Mouse (Mus musculus): ENCODE data around the gene Kcnab3. TPM values are rescaled to one million over a fixed set of nuclear protein-coding genes. Genes with fewer than 3 reads are reported as not detected.

Gene Kcnab3
- under 1 TPM; 0.31 to 0.42 TPM for total RNA-seq (2023)

GRCm38 (mm10) chr11:69325628-69326407 lies at the start of gene Kcnab3:
Gene Kcnab3, plus strand, starts transcription at chr11:69326258.

GRCm38 (mm10) chr11:69323667-69324111 lies 2.4 kb upstream of the Kcnab3 start, which contains the start of the genes Cntrob and Trappc1:
Gene Cntrob, minus strand, starts transcription at chr11:69323775.
Gene Trappc1, plus strand, starts transcription at chr11:69323980.

GRCm38 (mm10) chr11:69340161-69341131 lies 14.4 kb downstream of the Kcnab3 start, which contains the start of gene Rnf227:
Gene Rnf227, plus strand, starts transcription at chr11:69340461.

GRCm38 (mm10) chr11:69369215-69369989 lies 43.3 kb downstream of the Kcnab3 start, which contains the start of gene Chd3:
Gene Chd3, minus strand, starts transcription at chr11:69369406.

Other genes starting within 250 kb of the Kcnab3 start
- gene Vamp2, start 237.8 kb upstream of the Kcnab3 start, total RNA-seq (2023): 100 to 1,000 TPM; 228 to 249 TPM
- 100 to 1,000 TPM; 205 to 241 TPM for gene Per1, start 231.0 kb upstream of the Kcnab3 start, total RNA-seq (2023)
- not detected for gene Hes7, start 205.9 kb upstream of the Kcnab3 start, total RNA-seq (2023)
- gene 9130213A22Rik, start 203.7 kb upstream of the Kcnab3 start, total RNA-seq (2023): not detected
- gene Aloxe3, start 200.4 kb upstream of the Kcnab3 start, total RNA-seq (2023): under 1 TPM in 1 of 2 experiments, not detected in 1; 0.09 TPM
- gene Alox12b, start 169.3 kb upstream of the Kcnab3 start, total RNA-seq (2023): not detected
- under 1 TPM; 0.11 to 0.28 TPM for gene Alox8, start 128.4 kb upstream of the Kcnab3 start, total RNA-seq (2023)
- gene Gucy2e, start 89.2 kb upstream of the Kcnab3 start, total RNA-seq (2023): not detected
- 10 to 100 TPM; 12.5 to 15.6 TPM for gene Cntrob, start 2.5 kb upstream of the Kcnab3 start, total RNA-seq (2023)
- 10 to 100 TPM; 44.7 to 46.6 TPM for gene Trappc1, start 2.3 kb upstream of the Kcnab3 start, total RNA-seq (2023)
- 1 to 10 TPM in 1 of 2 experiments, under 1 TPM in 1; 0.75 to 1.1 TPM for gene Rnf227, start 14.2 kb downstream of the Kcnab3 start, total RNA-seq (2023)
- 10 to 100 TPM; 12.7 to 16.7 TPM for gene Chd3, start 43.1 kb downstream of the Kcnab3 start, total RNA-seq (2023)
- 10 to 100 TPM; 47.3 to 48.0 TPM for gene Naa38, start 69.2 kb downstream of the Kcnab3 start, total RNA-seq (2023)
- 10 to 100 TPM; 23.5 to 27.2 TPM for gene Cyb5d1, start 69.4 kb downstream of the Kcnab3 start, total RNA-seq (2023)
- 10 to 100 TPM in 1 of 2 experiments, 1 to 10 TPM in 1; 9.2 to 11.9 TPM for gene Tmem88, start 72.0 kb downstream of the Kcnab3 start, total RNA-seq (2023)
- gene Kdm6b, start 87.4 kb downstream of the Kcnab3 start, total RNA-seq (2023): 100 to 1,000 TPM; 148 to 175 TPM
- 1 to 10 TPM; 9.6 to 9.8 TPM for gene Dnah2, start 222.9 kb downstream of the Kcnab3 start, total RNA-seq (2023)
- under 1 TPM; 0.18 to 0.20 TPM for gene Efnb3, start 233.9 kb downstream of the Kcnab3 start, total RNA-seq (2023)